Mouse (Mus musculus): ENCODE results near the gene Prkn. TPM values are rescaled to one million over a fixed set of nuclear protein-coding genes. Genes with fewer than 3 reads are reported as not detected.

Gene Prkn
- polyA plus RNA-seq, 1 experiment from 2014 or later = 3.9 TPM

- WGBS = 39% methylated on average over 3 of the region's 3 CpGs
- no peaks in the 10 kb centered on the region for H3K36me3 ChIP-seq (ENCODE audit: control insufficient read depth, insufficient read depth)
- no peak for ATAC-seq
- H3K4me2 ChIP-seq (ENCODE audit: low read length) = no peak overlapping the region
- no peak overlapping the region for H3K9ac ChIP-seq (replicated peaks; ENCODE audit: low read depth, low read length)
- H3K4me3 ChIP-seq (replicated peaks; ENCODE audit: low read length) = no peak overlapping the region
- no peaks in the 10 kb centered on the region for H3K27me3 ChIP-seq (replicated peaks; ENCODE audit: control insufficient read depth, insufficient read depth, low read length)
- no peaks in the 10 kb centered on the region for H3K4me1 ChIP-seq (replicated peaks; ENCODE audit: control insufficient read depth, insufficient read depth, low read length)
- no peak overlapping the region; the same call in 1 of the 2 replicates for H3K27ac ChIP-seq (ENCODE audit: low read length)
- H3K9me3 ChIP-seq (ENCODE audit: control insufficient read depth, low read length) = 0 out of 2 replicates have a peak, but pooled peaks cover 2% of the 10 kb centered on the region
Measured at GRCm38 (mm10) chr17:12062861-12063260, 1222.7 kb downstream of the Prkn start.

GRCm38 (mm10) chr17:12063533-12063932 is 1223.3 kb downstream of the Prkn start:
- Histone ChIP-seq H3K27me3 (replicated peaks; ENCODE audit: control insufficient read depth, insufficient read depth, low read length) (no peaks in the 10 kb centered on the region), H3K9ac (replicated peaks; ENCODE audit: low read depth, low read length) (no peak overlapping the region), H3K9me3 (ENCODE audit: control insufficient read depth, low read length) (0 out of 2 replicates have a peak, but pooled peaks cover 2% of the 10 kb centered on the region), H3K4me3 (replicated peaks; ENCODE audit: low read length) (no peak overlapping the region), H3K36me3 (ENCODE audit: control insufficient read depth, insufficient read depth) (no peaks in the 10 kb centered on the region), H3K27ac (ENCODE audit: low read length) (no peak overlapping the region), H3K4me2 (ENCODE audit: low read length) (no peak overlapping the region), H3K4me1 (replicated peaks; ENCODE audit: control insufficient read depth, insufficient read depth, low read length) (no peaks in the 10 kb centered on the region)
- WGBS = 95% methylated on average over 7 of the region's 7 CpGs
- ATAC-seq = no peak

- 79% methylated on average over 10 of the region's 10 CpGs for WGBS
- H3K36me3 ChIP-seq (ENCODE audit: control insufficient read depth, insufficient read depth) = no peaks in the 10 kb centered on the region
- no peak overlapping the region for H3K27ac ChIP-seq (ENCODE audit: low read length)
- H3K27me3 ChIP-seq (replicated peaks; ENCODE audit: control insufficient read depth, insufficient read depth, low read length) = no peaks in the 10 kb centered on the region
- H3K4me2 ChIP-seq (ENCODE audit: low read length) = no peak overlapping the region
- H3K4me1 ChIP-seq (replicated peaks; ENCODE audit: control insufficient read depth, insufficient read depth, low read length) = no peaks in the 10 kb centered on the region
- H3K9me3 ChIP-seq (ENCODE audit: control insufficient read depth, low read length) = 0 out of 2 replicates have a peak, but pooled peaks cover 2% of the 10 kb centered on the region
- no peak overlapping the region for H3K9ac ChIP-seq (replicated peaks; ENCODE audit: low read depth, low read length)
- no peak overlapping the region for H3K4me3 ChIP-seq (replicated peaks; ENCODE audit: low read length)
- ATAC-seq = no peak
Measured at GRCm38 (mm10) chr17:12066054-12066453, 1225.9 kb downstream of the Prkn start.

GRCm38 (mm10) chr17:12076816-12077215 is 1236.6 kb downstream of the Prkn start:
- Histone ChIP-seq H3K4me1 (replicated peaks; ENCODE audit: control insufficient read depth, insufficient read depth, low read length) (no peaks in the 10 kb centered on the region), H3K4me2 (ENCODE audit: low read length) (no peak overlapping the region), H3K9me3 (ENCODE audit: control insufficient read depth, low read length) (no peaks in the 10 kb centered on the region), H3K9ac (replicated peaks; ENCODE audit: low read depth, low read length) (no peak overlapping the region), H3K27ac (ENCODE audit: low read length) (no peak overlapping the region), H3K27me3 (replicated peaks; ENCODE audit: control insufficient read depth, insufficient read depth, low read length) (no peaks in the 10 kb centered on the region), H3K4me3 (replicated peaks; ENCODE audit: low read length) (no peak overlapping the region), H3K36me3 (ENCODE audit: control insufficient read depth, insufficient read depth) (no peaks in the 10 kb centered on the region)
- no peak for ATAC-seq
- 69% methylated on average over 2 of the region's 2 CpGs for WGBS

GRCm38 (mm10) chr17:12080656-12081495 is 1240.7 kb downstream of the Prkn start:
- no peaks in the 10 kb centered on the region for H3K4me1 ChIP-seq (replicated peaks; ENCODE audit: control insufficient read depth, insufficient read depth, low read length)
- no peak overlapping the region for H3K27ac ChIP-seq (ENCODE audit: low read length)
- H3K4me2 ChIP-seq (ENCODE audit: low read length) = no peak overlapping the region
- 48% methylated on average over 20 of the region's 20 CpGs for WGBS
- H3K4me3 ChIP-seq (replicated peaks; ENCODE audit: low read length) = no peak overlapping the region
- H3K9ac ChIP-seq (replicated peaks; ENCODE audit: low read depth, low read length) = no peak overlapping the region
- H3K9me3 ChIP-seq (ENCODE audit: control insufficient read depth, low read length) = no peaks in the 10 kb centered on the region
- no peaks in the 10 kb centered on the region for H3K36me3 ChIP-seq (ENCODE audit: control insufficient read depth, insufficient read depth)
- no peaks in the 10 kb centered on the region for H3K27me3 ChIP-seq (replicated peaks; ENCODE audit: control insufficient read depth, insufficient read depth, low read length)
- ATAC-seq = no peak

GRCm38 (mm10) chr17:12082201-12082600 is 1242.0 kb downstream of the Prkn start:
- Histone ChIP-seq H3K27me3 (replicated peaks; ENCODE audit: control insufficient read depth, insufficient read depth, low read length) (no peaks in the 10 kb centered on the region), H3K4me2 (ENCODE audit: low read length) (no peak overlapping the region), H3K9ac (replicated peaks; ENCODE audit: low read depth, low read length) (no peak overlapping the region), H3K4me3 (replicated peaks; ENCODE audit: low read length) (no peak overlapping the region), H3K4me1 (replicated peaks; ENCODE audit: control insufficient read depth, insufficient read depth, low read length) (no peaks in the 10 kb centered on the region), H3K36me3 (ENCODE audit: control insufficient read depth, insufficient read depth) (no peaks in the 10 kb centered on the region), H3K27ac (ENCODE audit: low read length) (no peak overlapping the region), H3K9me3 (ENCODE audit: control insufficient read depth, low read length) (no peaks in the 10 kb centered on the region)
- WGBS = 90% methylated on average over 5 of the region's 5 CpGs
- no peak for ATAC-seq

- WGBS = 56% methylated on average over 5 of the region's 5 CpGs
Measured at GRCm38 (mm10) chr17:12090261-12090927, 1250.2 kb downstream of the Prkn start.

GRCm38 (mm10) chr17:12092901-12093564 is 1252.8 kb downstream of the Prkn start:
- no peak for ATAC-seq
- 69% methylated on average over 6 of the region's 6 CpGs for WGBS
- H3K9ac ChIP-seq (replicated peaks; ENCODE audit: low read depth, low read length) = no peak overlapping the region
- H3K9me3 ChIP-seq (ENCODE audit: control insufficient read depth, low read length) = no peaks in the 10 kb centered on the region
- H3K4me3 ChIP-seq (replicated peaks; ENCODE audit: low read length) = no peak overlapping the region
- H3K36me3 ChIP-seq (ENCODE audit: control insufficient read depth, insufficient read depth) = no peaks in the 10 kb centered on the region
- H3K27me3 ChIP-seq (replicated peaks; ENCODE audit: control insufficient read depth, insufficient read depth, low read length) = no peaks in the 10 kb centered on the region
- H3K4me1 ChIP-seq (replicated peaks; ENCODE audit: control insufficient read depth, insufficient read depth, low read length) = no peaks in the 10 kb centered on the region
- H3K4me2 ChIP-seq (ENCODE audit: low read length) = no peak overlapping the region
- H3K27ac ChIP-seq (ENCODE audit: low read length) = no peak overlapping the region

More at GRCm38 (mm10) chr17:12090261-12090927, 1250.2 kb downstream of the Prkn start:
- Histone ChIP-seq H3K4me1 (replicated peaks; ENCODE audit: control insufficient read depth, insufficient read depth, low read length) (no peaks in the 10 kb centered on the region), H3K27me3 (replicated peaks; ENCODE audit: control insufficient read depth, insufficient read depth, low read length) (no peaks in the 10 kb centered on the region), H3K4me2 (ENCODE audit: low read length) (no peak overlapping the region), H3K9me3 (ENCODE audit: control insufficient read depth, low read length) (no peaks in the 10 kb centered on the region), H3K27ac (ENCODE audit: low read length) (no peak overlapping the region), H3K4me3 (replicated peaks; ENCODE audit: low read length) (no peak overlapping the region), H3K9ac (replicated peaks; ENCODE audit: low read depth, low read length) (no peak overlapping the region), H3K36me3 (ENCODE audit: control insufficient read depth, insufficient read depth) (no peaks in the 10 kb centered on the region)
- no peak for ATAC-seq

- no peak for ATAC-seq
- no peak overlapping the region for H3K27ac ChIP-seq (ENCODE audit: low read length)
- H3K27me3 ChIP-seq (replicated peaks; ENCODE audit: control insufficient read depth, insufficient read depth, low read length) = no peaks in the 10 kb centered on the region
- H3K9me3 ChIP-seq (ENCODE audit: control insufficient read depth, low read length) = no peaks in the 10 kb centered on the region
- H3K4me3 ChIP-seq (replicated peaks; ENCODE audit: low read length) = no peak overlapping the region
- H3K4me2 ChIP-seq (ENCODE audit: low read length) = no peak overlapping the region
- WGBS = 100% methylated on average over 1 of the region's 1 CpGs
- no peak overlapping the region for H3K9ac ChIP-seq (replicated peaks; ENCODE audit: low read depth, low read length)
- H3K4me1 ChIP-seq (replicated peaks; ENCODE audit: control insufficient read depth, insufficient read depth, low read length) = no peaks in the 10 kb centered on the region
- H3K36me3 ChIP-seq (ENCODE audit: control insufficient read depth, insufficient read depth) = no peaks in the 10 kb centered on the region
Measured at GRCm38 (mm10) chr17:12094016-12094415, 1253.8 kb downstream of the Prkn start.

All from forebrain, embryonic 16.5 days (tissue).